Mouse (Mus musculus) lung, postnatal 0 days (tissue): ENCODE data around the gene Nr1h4. TPM values are rescaled to one million over a fixed set of nuclear protein-coding genes. Genes with fewer than 3 reads are reported as not detected.
A peak's percentile ranks its signal among the peaks of the same experiment; 100 is the strongest.

Experiments
- ATAC-seq: fragments of 200-750 bp; cut with Nextera tagmentation; 2 replicates; pipeline ENCODE4 v1.8.0; 2017; ENCODE audit warnings: moderate library complexity
- DNase-seq: peaks from one replicate; pipeline ENCODE4 v3.0.0-alpha.2; 2016; ENCODE audit warnings: low spot score
- H3K27ac ChIP-seq: fragments of 300-500 bp; sonication (generic); 2 replicates; pipeline ENCODE4 v1.5.1; 2014; ENCODE audit warnings: antibody characterized with exemption, mild to moderate bottlenecking, low read length, mixed read lengths
- H3K27me3 ChIP-seq: fragments of 300-500 bp; sonication (generic); replicated peaks from 2 replicates; pipeline ENCODE4 v1.6.1; 2014; ENCODE audit warnings: low read length, mixed read lengths; ENCODE audit not compliant: insufficient read depth
- H3K36me3 ChIP-seq: fragments of 300-500 bp; sonication (generic); 2 replicates; pipeline ENCODE4 v1.6.1; 2014; ENCODE audit warnings: low read length, mixed read lengths; ENCODE audit not compliant: insufficient read depth
- H3K4me1 ChIP-seq: fragments of 300-500 bp; sonication (generic); 2 replicates; pipeline ENCODE4 v1.6.1; 2014; ENCODE audit warnings: antibody characterized with exemption, low read depth, low read length, mixed read lengths; ENCODE audit not compliant: insufficient read depth
- H3K4me2 ChIP-seq: fragments of 300-500 bp; sonication (generic); replicated peaks from 2 replicates; pipeline ENCODE4 v1.6.1; 2014; ENCODE audit warnings: low read depth, mild to moderate bottlenecking, low read length, moderate library complexity, mixed read lengths
- H3K4me3 ChIP-seq: fragments of 300-500 bp; sonication (generic); 2 replicates; pipeline ENCODE4 v1.5.1; 2014; ENCODE audit warnings: low read depth, low read length
- H3K9ac ChIP-seq: fragments of 300-500 bp; sonication (generic); replicated peaks from 2 replicates; pipeline ENCODE4 v1.6.1; 2014; ENCODE audit warnings: low read depth, mild to moderate bottlenecking
- H3K9me3 ChIP-seq: fragments of 300-500 bp; sonication (generic); 2 replicates; pipeline ENCODE4 v1.6.1; 2016; ENCODE audit warnings: low read length, mixed read lengths
- CTCF ChIP-seq: IDR thresholded peaks from 2 replicates; pipeline ENCODE4 v1.5.1; 2016; ENCODE audit warnings: antibody characterized with exemption, mild to moderate bottlenecking
- EP300 ChIP-seq: IDR thresholded peaks from 2 replicates; pipeline ENCODE4 v1.6.1; 2016; ENCODE audit warnings: antibody characterized with exemption, mild to moderate bottlenecking, control low read depth
- WGBS: fragments of 180-500 bp; shearing (Covaris S2); extraction: QIAGEN DNeasy Blood & Tissue Kit; methylation state at CpG from one replicate; pipeline ENCODE4 v1.1.7; 2014; 5-methylcytosine and 5-hydroxymethylcytosine counted together
- polyA plus RNA-seq: library from polyadenylated mRNA; unstranded; fragments of >200 nt; fragmentation: Nextera tagmentation; extraction: Ambion mirVana; gene quantifications from 2 replicates; pipeline ENCODE4 v1.2.1, GENCODE M21; 2015

Gene Nr1h4
- polyA plus RNA-seq, 1 experiment from 2014 or later = 0.07 TPM

- no peak overlapping the region for H3K27ac ChIP-seq
- 12% methylated on average over 6 of the region's 6 CpGs for WGBS
- no peak overlapping the region for H3K9ac ChIP-seq
- no peaks in the 10 kb centered on the region for H3K27me3 ChIP-seq
- H3K4me3 ChIP-seq = no peak overlapping the region
- no peaks in the 10 kb centered on the region for H3K36me3 ChIP-seq
- no peak overlapping the region for H3K4me2 ChIP-seq
- no peaks in the 10 kb centered on the region for H3K4me1 ChIP-seq
- DNase-seq = no peak
- no peak for ATAC-seq
- TF ChIP-seq CTCF (no peak), EP300 (no peak)
- no peaks in the 10 kb centered on the region for H3K9me3 ChIP-seq
Observed at GRCm38 (mm10) chr10:89548028-89548427, 14.6 kb upstream of the Nr1h4 start.

GRCm38 (mm10) chr10:89546989-89547388, 13.6 kb upstream of the Nr1h4 start:
- H3K9ac ChIP-seq = no peak overlapping the region
- ATAC-seq = no peak
- no peaks in the 10 kb centered on the region for H3K4me1 ChIP-seq
- no peaks in the 10 kb centered on the region for H3K36me3 ChIP-seq
- no peak for DNase-seq
- H3K4me3 ChIP-seq = no peak overlapping the region
- TF ChIP-seq CTCF (no peak), EP300 (no peak)
- H3K27ac ChIP-seq = no peak overlapping the region
- no peaks in the 10 kb centered on the region for H3K9me3 ChIP-seq
- no peaks in the 10 kb centered on the region for H3K27me3 ChIP-seq
- H3K4me2 ChIP-seq = no peak overlapping the region
- WGBS = 30% methylated on average over 2 of the region's 2 CpGs

GRCm38 (mm10) chr10:89543867-89544266, 10.5 kb upstream of the Nr1h4 start:
- DNase-seq (peak; percentile 17), ATAC-seq (no peak)
- Histone ChIP-seq H3K4me3 (no peak overlapping the region), H3K9me3 (no peaks in the 10 kb centered on the region), H3K27me3 (no peaks in the 10 kb centered on the region), H3K4me1 (no peaks in the 10 kb centered on the region), H3K9ac (no peak overlapping the region), H3K27ac (no peak overlapping the region), H3K36me3 (no peaks in the 10 kb centered on the region), H3K4me2 (no peak overlapping the region)
- TF ChIP-seq EP300 = no peak
- no peak for TF ChIP-seq CTCF
- WGBS = 48% methylated on average over 6 of the region's 6 CpGs

GRCm38 (mm10) chr10:89542321-89542720, 8.9 kb upstream of the Nr1h4 start:
- Histone ChIP-seq H3K4me2 (no peak overlapping the region), H3K27me3 (no peaks in the 10 kb centered on the region), H3K27ac (no peak overlapping the region), H3K9ac (no peak overlapping the region), H3K4me3 (no peak overlapping the region), H3K4me1 (no peaks in the 10 kb centered on the region), H3K9me3 (no peaks in the 10 kb centered on the region), H3K36me3 (no peaks in the 10 kb centered on the region)
- TF ChIP-seq EP300 (no peak), CTCF (no peak)
- no peak for DNase-seq
- WGBS = 73% methylated on average over 3 of the region's 3 CpGs
- no peak for ATAC-seq

- Histone ChIP-seq H3K27ac (no peak overlapping the region), H3K4me3 (no peak overlapping the region), H3K9me3 (no peaks in the 10 kb centered on the region), H3K9ac (no peak overlapping the region), H3K36me3 (no peaks in the 10 kb centered on the region), H3K4me1 (no peaks in the 10 kb centered on the region), H3K27me3 (no peaks in the 10 kb centered on the region), H3K4me2 (no peak overlapping the region)
- DNase-seq (no peak), ATAC-seq (no peak)
- 82% methylated on average over 5 of the region's 5 CpGs for WGBS
- TF ChIP-seq CTCF (no peak), EP300 (no peak)
Observed at GRCm38 (mm10) chr10:89532451-89532850, 934 bp downstream of the Nr1h4 start.

- no peak overlapping the region for H3K4me3 ChIP-seq
- H3K4me1 ChIP-seq = no peaks in the 10 kb centered on the region
- no peaks in the 10 kb centered on the region for H3K36me3 ChIP-seq
- no peak overlapping the region for H3K27ac ChIP-seq
- TF ChIP-seq EP300 = no peak
- TF ChIP-seq CTCF = no peak
- DNase-seq (peak; percentile 29), ATAC-seq (no peak)
- H3K27me3 ChIP-seq = no peaks in the 10 kb centered on the region
- no peaks in the 10 kb centered on the region for H3K9me3 ChIP-seq
- no peak overlapping the region for H3K9ac ChIP-seq
- WGBS = 56% methylated on average over 2 of the region's 2 CpGs
- no peak overlapping the region for H3K4me2 ChIP-seq
Observed at GRCm38 (mm10) chr10:89531976-89532375, 1.4 kb downstream of the Nr1h4 start.

- H3K4me1 ChIP-seq = no peaks in the 10 kb centered on the region
- no peaks in the 10 kb centered on the region for H3K9me3 ChIP-seq
- DNase-seq = peak; percentile 23
- no peaks in the 10 kb centered on the region for H3K27me3 ChIP-seq
- no peak overlapping the region for H3K4me3 ChIP-seq
- peak; percentile 14; the same call in 1 of the 2 replicates for ATAC-seq
- no peaks in the 10 kb centered on the region for H3K36me3 ChIP-seq
- TF ChIP-seq EP300 (no peak), CTCF (no peak)
- H3K27ac ChIP-seq = no peak overlapping the region
- H3K4me2 ChIP-seq = no peak overlapping the region
- 22% methylated on average over 5 of the region's 5 CpGs for WGBS
- no peak overlapping the region for H3K9ac ChIP-seq
Observed at GRCm38 (mm10) chr10:89531194-89531634, 2.2 kb downstream of the Nr1h4 start.
